Mouse (Mus musculus): ENCODE measurements around the gene Ddhd1.

DNA sequence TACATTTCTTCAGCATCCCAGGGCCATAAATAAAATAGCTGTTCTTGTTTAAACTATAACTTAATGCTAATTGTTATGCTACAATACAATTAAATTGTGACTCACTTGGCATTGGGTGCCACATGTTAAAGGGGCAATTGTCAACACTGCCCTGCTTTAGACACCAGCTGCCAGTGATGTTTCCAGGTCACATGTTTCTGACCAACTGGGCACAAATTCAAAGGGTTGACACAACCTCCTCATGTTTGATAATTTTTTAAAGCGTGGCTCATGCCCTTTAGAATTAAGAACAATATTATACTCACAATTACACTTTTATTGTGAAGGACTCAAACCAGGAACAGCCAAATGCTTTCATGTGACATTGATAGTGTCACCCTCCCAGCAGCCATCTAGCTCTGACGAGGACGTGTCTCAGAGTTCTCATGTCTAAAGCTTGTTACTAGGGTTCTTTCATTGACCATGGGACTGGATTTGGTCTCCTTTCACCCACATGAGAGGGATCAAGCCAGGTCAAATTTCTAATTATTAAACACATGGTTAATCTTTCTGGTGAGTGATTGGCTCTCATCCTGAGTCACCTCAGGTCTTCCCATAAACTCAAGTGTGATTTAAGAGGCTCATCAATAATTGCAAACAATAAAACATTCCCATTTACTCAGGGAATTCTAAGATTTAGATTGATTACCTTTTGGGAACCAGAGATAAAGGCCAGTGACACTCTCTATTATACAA is 49.4 kb upstream of the Ddhd1 start:
- TF ChIP-seq POLR2A (IDR thresholded peaks at IDR 0.05; ENCODE audit: extremely low read depth, insufficient read depth, low read length), result no peak
- no peak for TF ChIP-seq CTCF (IDR thresholded peaks at IDR 0.05; ENCODE audit: extremely low read depth, insufficient read depth, low read length)

All from cortical plate, adult 2 months (tissue).